Comparison of ENCODE assay signal across 20 mouse cellular contexts in genomic region chr5:92942577-92942976, GRCm38 (mm10).
A peak's percentile ranks its signal among the peaks of the same experiment; 100 is the strongest.
DNase-seq lines count a peak whose midpoint lies in the region; ATAC-seq and TF ChIP-seq lines count a peak whose summit lies in the region.
"Had no signal": no experiment of that assay in that cellular context is flagged by ENCODE, and none has a peak within 500 bp of the region (broad histone marks: within the 10 kb centered on the region; RNA-seq: fewer than 3 reads in every experiment).

No protein-coding gene starts in this region.

- no peaks in the 10 kb centered on the region for H3K27me3 ChIP-seq in heart, postnatal 0 days (ENCODE audit: control insufficient read depth, insufficient read depth, low read length)
- H3K27me3 ChIP-seq in limb, embryonic 12.5 days, result no peaks in the 10 kb centered on the region
- no peaks in the 10 kb centered on the region; the same call in 1 of the 2 replicates for H3K27me3 ChIP-seq in limb, embryonic 10.5 days (ENCODE audit: low read depth, poor library complexity, severe bottlenecking)
- H3K27me3 ChIP-seq in embryonic facial prominence, embryonic 13.5 days, result no peaks in the 10 kb centered on the region
- H3K27me3 ChIP-seq: hindbrain, embryonic 15.5 days; liver, embryonic 13.5 days had no signal

- peak; percentile 22; the same call in 1 of the 2 replicates for ATAC-seq in heart, postnatal 0 days (ENCODE audit: insufficient read depth, low read depth)
- no peak for ATAC-seq in limb, embryonic 12.5 days (ENCODE audit: insufficient number of reproducible peaks, insufficient read depth, low FRiP score, low TSS enrichment, low read depth)
- ATAC-seq in embryonic facial prominence, embryonic 13.5 days (ENCODE audit: insufficient number of reproducible peaks, insufficient read depth, low FRiP score, low TSS enrichment, low read depth), result peak; percentile 26; the same call in 1 of the 2 replicates

- no peak for TF ChIP-seq EP300 in heart, postnatal 0 days (IDR thresholded peaks at IDR 0.05; ENCODE audit: low read depth)

- DNase-seq in heart, postnatal 0 days (ENCODE audit: low spot score), result no peak
- DNase-seq in heart, adult 8-10 months (ENCODE audit: low spot score), result no peak
- no peak for DNase-seq in limb, embryonic 10.5 days (ENCODE audit: low spot score)
- DNase-seq in ES-E14 (ENCODE audit: low read depth, low spot score), result no peak
- DNase-seq in adrenal gland, adult (ENCODE audit: inconsistent age in 2 of 2, low spot score in 1 of 2), result no peak
- no peak for DNase-seq in frontal cortex, postnatal 25 days (ENCODE audit: low spot score in 2 of 2)
- DNase-seq: adrenal gland, postnatal 14 days; cerebellum, adult 11-12 months; cerebellum, postnatal 36 days; gastrocnemius, postnatal 10 days; kidney, postnatal 10 days; liver, embryonic 13.5 days; lung, postnatal 14 days; thymus, postnatal 4 days had no signal

- H3K4me1 ChIP-seq in heart, postnatal 0 days (ENCODE audit: control insufficient read depth, insufficient read depth), result no peaks in the 10 kb centered on the region
- H3K4me1 ChIP-seq in limb, embryonic 12.5 days (replicated peaks), result no peaks in the 10 kb centered on the region
- 0 out of 2 replicates have a peak, but pooled peaks cover 3% of the 10 kb centered on the region for H3K4me1 ChIP-seq in limb, embryonic 10.5 days
- no peaks in the 10 kb centered on the region for H3K4me1 ChIP-seq in ES-E14 (ENCODE audit: control insufficient read depth in 2 of 2, insufficient read depth in 2 of 2, low read length in 2 of 2, poor library complexity in 1 of 2)
- no peaks in the 10 kb centered on the region for H3K4me1 ChIP-seq in embryonic facial prominence, embryonic 13.5 days
- H3K4me1 ChIP-seq: hindbrain, embryonic 15.5 days; liver, embryonic 13.5 days; megakaryocyte, embryonic 14.5 days had no signal

- H3K9ac ChIP-seq in heart, postnatal 0 days (replicated peaks; ENCODE audit: low read depth, low read length), result no peak overlapping the region
- H3K9ac ChIP-seq in limb, embryonic 12.5 days (replicated peaks), result no peak overlapping the region
- peak overlapping the region; percentile 69 for H3K9ac ChIP-seq in ES-E14 (ENCODE audit: insufficient read depth, low read depth, low read length, poor library complexity, severe bottlenecking)
- H3K9ac ChIP-seq in embryonic facial prominence, embryonic 13.5 days, result no peak overlapping the region
- H3K9ac ChIP-seq: hindbrain, embryonic 15.5 days; liver, embryonic 13.5 days had no signal

- H3K4me3 ChIP-seq in heart, postnatal 0 days (ENCODE audit: low read depth, low read length), result no peak overlapping the region
- H3K4me3 ChIP-seq in limb, embryonic 12.5 days (replicated peaks), result 0 out of 2 replicates have a peak overlapping the region, but pooled peaks have one; percentile 2
- H3K4me3 ChIP-seq in limb, embryonic 10.5 days, result no peak overlapping the region
- H3K4me3 ChIP-seq in ES-E14 (ENCODE audit: insufficient read depth in 1 of 2, low read depth in 1 of 2, low read length in 2 of 2, poor library complexity in 1 of 2, severe bottlenecking in 1 of 2), result peak overlapping the region; percentile 65 to 73
- 0 out of 2 replicates have a peak overlapping the region, but pooled peaks have one; percentile 6 for H3K4me3 ChIP-seq in embryonic facial prominence, embryonic 13.5 days
- H3K4me3 ChIP-seq: hindbrain, embryonic 15.5 days; left cerebral cortex, adult 2 months; liver, embryonic 13.5 days; megakaryocyte, embryonic 14.5 days had no signal

- 73% methylated on average over 47 of the region's 47 CpGs for WGBS in heart, postnatal 0 days
- WGBS in limb, embryonic 12.5 days, result 91% methylated on average over 47 of the region's 47 CpGs
- 93% methylated on average over 47 of the region's 47 CpGs for WGBS in limb, embryonic 10.5 days
- 86% methylated on average over 47 of the region's 47 CpGs for WGBS in embryonic facial prominence, embryonic 13.5 days

- no peak overlapping the region for H3K27ac ChIP-seq in heart, postnatal 0 days (ENCODE audit: low read depth)
- no peak overlapping the region for H3K27ac ChIP-seq in limb, embryonic 12.5 days
- no peak overlapping the region for H3K27ac ChIP-seq in limb, embryonic 10.5 days
- H3K27ac ChIP-seq in ES-E14 (ENCODE audit: insufficient read depth, low read depth, low read length, poor library complexity, severe bottlenecking), result no peak overlapping the region
- no peak overlapping the region for H3K27ac ChIP-seq in embryonic facial prominence, embryonic 13.5 days
- H3K27ac ChIP-seq: hindbrain, embryonic 15.5 days; left cerebral cortex, adult 2 months; liver, embryonic 13.5 days had no signal

- no peak for TF ChIP-seq CTCF in heart, postnatal 0 days (IDR thresholded peaks at IDR 0.05; ENCODE audit: low read depth)

- H3K9me3 ChIP-seq in heart, postnatal 0 days (replicated peaks; ENCODE audit: control insufficient read depth, low read length), result peaks cover 13% of the 10 kb centered on the region
- H3K9me3 ChIP-seq in limb, embryonic 12.5 days, result peaks cover 34% of the 10 kb centered on the region
- H3K9me3 ChIP-seq in limb, embryonic 10.5 days (replicated peaks), result peaks cover 21% of the 10 kb centered on the region
- no peaks in the 10 kb centered on the region for H3K9me3 ChIP-seq in ES-E14 (ENCODE audit: control insufficient read depth, insufficient read depth, low read depth, low read length)
- H3K9me3 ChIP-seq in embryonic facial prominence, embryonic 13.5 days, result peaks cover 20% of the 10 kb centered on the region

- in situ Hi-C loops in ES-E14 (cut with MboI; ENCODE audit: low sequenced_read_pairs in 2 of 2, unreplicated experiment in 2 of 2), result no loop called here

- peaks cover 49% of the 10 kb centered on the region for H3K36me3 ChIP-seq in heart, postnatal 0 days (replicated peaks; ENCODE audit: control insufficient read depth, insufficient read depth, low read length)
- H3K36me3 ChIP-seq in limb, embryonic 12.5 days, result peaks cover 46% of the 10 kb centered on the region
- peaks cover 54% of the 10 kb centered on the region for H3K36me3 ChIP-seq in limb, embryonic 10.5 days
- H3K36me3 ChIP-seq in ES-E14 (ENCODE audit: control insufficient read depth, insufficient read depth, low read length, poor library complexity, severe bottlenecking), result peaks cover 20% of the 10 kb centered on the region; the same call in 1 of the 2 replicates
- peaks cover 33% of the 10 kb centered on the region for H3K36me3 ChIP-seq in embryonic facial prominence, embryonic 13.5 days

- H3K4me2 ChIP-seq in heart, postnatal 0 days (ENCODE audit: low read depth, low read length), result no peak overlapping the region
- H3K4me2 ChIP-seq in limb, embryonic 12.5 days, result no peak overlapping the region
- H3K4me2 ChIP-seq in embryonic facial prominence, embryonic 13.5 days, result no peak overlapping the region
- H3K4me2 ChIP-seq: heart, embryonic 11.5 days; hindbrain, embryonic 15.5 days; liver, embryonic 13.5 days had no signal

TF ChIP-seq in ES-E14, 5 proteins besides CTCF, POLR2A, EP300 and RAD21:
- TF ChIP-seq ZNF384 (IDR thresholded peaks at IDR 0.05; ENCODE audit: low read depth, low read length) (no peak), CHD2 (IDR thresholded peaks at IDR 0.05; ENCODE audit: low read depth, low read length) (no peak), MAFK (IDR thresholded peaks at IDR 0.05; ENCODE audit: insufficient read depth, low read depth, low read length) (no peak), HCFC1 (IDR thresholded peaks at IDR 0.05; ENCODE audit: borderline replicate concordance, insufficient read depth, low read length) (no peak), ZC3H11A (IDR thresholded peaks at IDR 0.05; ENCODE audit: borderline replicate concordance, low read depth, low read length) (no peak)
TF ChIP-seq in ES-E14: peak in this region for 0.

Comparison
In these comparisons a context has a peak if more than half of its experiments do, and no peak if none do; other contexts are left out.
1. H3K4me3 ChIP-seq: peak in limb, embryonic 12.5 days (single experiment), ES-E14 (2 of 2) and embryonic facial prominence, embryonic 13.5 days (single experiment); none in heart, postnatal 0 days (single experiment) and limb, embryonic 10.5 days (single experiment).